Mouse (Mus musculus): ENCODE results near the gene Cryaa. TPM values are rescaled to one million over a fixed set of nuclear protein-coding genes. Genes with fewer than 3 reads are reported as not detected.
A peak's percentile ranks its signal among the peaks of the same experiment; 100 is the strongest.

Cryaa gene
- polyA plus RNA-seq, 1 experiment from 2014 or later: not detected

GRCm38 (mm10) chr17:31685514-31686224 is 8.1 kb downstream of the Cryaa start:
- H3K4me2 ChIP-seq (ENCODE audit: low read length): peak overlapping the region; percentile 34
- no peak overlapping the region for H3K4me3 ChIP-seq (ENCODE audit: control insufficient read depth in 1 of 2, insufficient read depth in 1 of 2, low read depth in 1 of 2, low read length in 2 of 2)
- H3K27me3 ChIP-seq (ENCODE audit: control insufficient read depth, insufficient read depth, low read length): 0 out of 2 replicates have a peak, but pooled peaks cover 3% of the 10 kb centered on the region
- no peak; the same call in 1 of the 2 replicates for ATAC-seq (ENCODE audit: insufficient number of reproducible peaks, insufficient read depth, low FRiP score, low read depth)
- H3K9ac ChIP-seq (ENCODE audit: low read length): peak overlapping the region; percentile 63
- H3K4me1 ChIP-seq (ENCODE audit: control insufficient read depth in 2 of 2, insufficient read depth in 2 of 2, low read length in 2 of 2): peaks cover 10 to 11% of the 10 kb centered on the region in 2 experiments
- WGBS: 11% methylated on average over 17 of the region's 17 CpGs
- no peaks in the 10 kb centered on the region for H3K9me3 ChIP-seq (ENCODE audit: control insufficient read depth, low read length)
- H3K36me3 ChIP-seq (ENCODE audit: control insufficient read depth, insufficient read depth, low read length): no peaks in the 10 kb centered on the region
- H3K27ac ChIP-seq (replicated peaks in 1 of 2; ENCODE audit: control insufficient read depth in 1 of 2, insufficient read depth in 1 of 2, low read depth in 2 of 2, low read length in 2 of 2): peak overlapping the region; percentile 87 to 92

DNA sequence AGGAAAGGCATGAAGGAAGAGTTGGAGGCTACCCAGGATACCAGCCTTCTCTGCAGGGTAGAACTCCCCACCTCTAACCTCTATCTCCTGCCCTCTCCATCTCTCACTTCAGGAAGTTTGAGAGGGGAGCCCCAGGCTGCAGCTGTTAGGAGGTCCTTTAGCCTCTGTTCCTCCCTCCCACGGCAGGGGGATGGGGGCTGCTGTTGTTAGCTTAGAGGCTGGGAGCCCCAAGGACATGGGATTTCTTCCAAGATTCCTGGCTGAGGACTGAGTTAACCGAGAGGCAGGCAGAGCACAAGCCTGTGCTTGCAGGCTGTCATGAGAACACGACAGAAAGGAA is 8.6 kb downstream of the Cryaa start:
- Histone ChIP-seq H3K4me2 (ENCODE audit: low read length) (peak overlapping the region; percentile 34; the same call in 1 of the 2 replicates), H3K9ac (ENCODE audit: low read length) (peak overlapping the region; percentile 63)

DNA sequence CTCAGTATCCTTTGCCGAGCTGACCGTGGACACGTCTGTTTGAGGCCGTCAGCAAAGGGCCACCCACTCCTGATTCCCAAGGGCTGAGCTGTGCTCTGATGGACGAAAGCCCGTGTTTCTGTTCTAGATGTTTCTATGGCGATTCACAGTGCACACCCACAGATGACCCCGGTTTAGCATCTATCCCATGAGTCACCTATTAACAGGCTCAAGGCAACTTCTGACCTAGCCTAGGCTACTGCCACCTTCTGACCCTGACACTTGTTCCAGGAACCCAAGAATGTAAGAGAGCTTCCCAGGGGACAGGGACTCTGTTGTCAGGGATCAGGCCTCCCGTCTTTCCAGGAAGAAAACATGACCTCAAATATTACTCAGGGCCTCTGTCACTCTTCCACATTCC is 10.5 kb downstream of the Cryaa start:
- 76% methylated on average over 9 of the region's 9 CpGs for WGBS
- Histone ChIP-seq H3K27me3 (ENCODE audit: control insufficient read depth, insufficient read depth, low read length) (0 out of 2 replicates have a peak, but pooled peaks cover 3% of the 10 kb centered on the region), H3K4me3 (ENCODE audit: control insufficient read depth in 1 of 2, insufficient read depth in 1 of 2, low read depth in 1 of 2, low read length in 2 of 2) (no peak overlapping the region), H3K4me2 (ENCODE audit: low read length) (no peak overlapping the region), H3K4me1 (ENCODE audit: control insufficient read depth in 2 of 2, insufficient read depth in 2 of 2, low read length in 2 of 2) (peaks cover 16 to 19% of the 10 kb centered on the region in 2 experiments), H3K27ac (replicated peaks in 1 of 2; ENCODE audit: control insufficient read depth in 1 of 2, insufficient read depth in 1 of 2, low read depth in 2 of 2, low read length in 2 of 2) (no peak overlapping the region), H3K9ac (ENCODE audit: low read length) (no peak overlapping the region), H3K9me3 (ENCODE audit: control insufficient read depth, low read length) (no peaks in the 10 kb centered on the region), H3K36me3 (ENCODE audit: control insufficient read depth, insufficient read depth, low read length) (no peaks in the 10 kb centered on the region)
- ATAC-seq (ENCODE audit: insufficient number of reproducible peaks, insufficient read depth, low FRiP score, low read depth): no peak

More for the DNA sequence above, 8.6 kb downstream of the Cryaa start:
- Histone ChIP-seq H3K4me3 (ENCODE audit: control insufficient read depth in 1 of 2, insufficient read depth in 1 of 2, low read depth in 1 of 2, low read length in 2 of 2) (no peak overlapping the region), H3K27ac (replicated peaks in 1 of 2; ENCODE audit: control insufficient read depth in 1 of 2, insufficient read depth in 1 of 2, low read depth in 2 of 2, low read length in 2 of 2) (peak overlapping the region; percentile 87 to 92), H3K27me3 (ENCODE audit: control insufficient read depth, insufficient read depth, low read length) (0 out of 2 replicates have a peak, but pooled peaks cover 3% of the 10 kb centered on the region), H3K36me3 (ENCODE audit: control insufficient read depth, insufficient read depth, low read length) (no peaks in the 10 kb centered on the region), H3K9me3 (ENCODE audit: control insufficient read depth, low read length) (no peaks in the 10 kb centered on the region), H3K4me1 (ENCODE audit: control insufficient read depth in 2 of 2, insufficient read depth in 2 of 2, low read length in 2 of 2) (peaks cover 10 to 11% of the 10 kb centered on the region in 2 experiments)
- 24% methylated on average over 3 of the region's 3 CpGs for WGBS
- ATAC-seq (ENCODE audit: insufficient number of reproducible peaks, insufficient read depth, low FRiP score, low read depth): no peak

DNA sequence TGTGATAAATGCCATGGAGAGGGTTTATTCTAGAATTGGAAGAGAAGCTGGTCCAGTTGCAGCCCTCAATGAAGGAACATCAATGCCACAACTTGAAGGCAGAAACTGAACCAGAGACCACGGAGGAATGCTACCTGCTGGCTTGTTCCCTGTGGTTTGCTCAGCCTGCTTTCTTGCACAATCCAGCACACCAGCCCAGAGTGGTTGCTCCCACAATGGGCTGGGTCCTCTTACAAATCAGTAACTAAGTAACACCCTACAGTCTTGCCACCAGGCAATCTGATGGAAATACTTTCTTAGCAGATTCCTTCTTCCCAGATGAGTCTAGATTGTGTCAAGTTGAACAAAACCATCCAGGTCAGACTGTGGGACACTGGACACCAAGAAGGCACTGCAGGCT is 12.0 kb downstream of the Cryaa start:
- Histone ChIP-seq H3K27ac (replicated peaks in 1 of 2; ENCODE audit: control insufficient read depth in 1 of 2, insufficient read depth in 1 of 2, low read depth in 2 of 2, low read length in 2 of 2) (no peak overlapping the region), H3K36me3 (ENCODE audit: control insufficient read depth, insufficient read depth, low read length) (no peaks in the 10 kb centered on the region), H3K9me3 (ENCODE audit: control insufficient read depth, low read length) (no peaks in the 10 kb centered on the region), H3K4me2 (ENCODE audit: low read length) (no peak overlapping the region), H3K4me1 (ENCODE audit: control insufficient read depth in 2 of 2, insufficient read depth in 2 of 2, low read length in 2 of 2) (peaks cover 24 to 27% of the 10 kb centered on the region in 2 experiments), H3K4me3 (ENCODE audit: control insufficient read depth in 1 of 2, insufficient read depth in 1 of 2, low read depth in 1 of 2, low read length in 2 of 2) (no peak overlapping the region), H3K9ac (ENCODE audit: low read length) (no peak overlapping the region), H3K27me3 (ENCODE audit: control insufficient read depth, insufficient read depth, low read length) (no peaks in the 10 kb centered on the region)
- ATAC-seq (ENCODE audit: insufficient number of reproducible peaks, insufficient read depth, low FRiP score, low read depth): no peak
- WGBS: 68% methylated on average over 1 of the region's 1 CpGs

DNA sequence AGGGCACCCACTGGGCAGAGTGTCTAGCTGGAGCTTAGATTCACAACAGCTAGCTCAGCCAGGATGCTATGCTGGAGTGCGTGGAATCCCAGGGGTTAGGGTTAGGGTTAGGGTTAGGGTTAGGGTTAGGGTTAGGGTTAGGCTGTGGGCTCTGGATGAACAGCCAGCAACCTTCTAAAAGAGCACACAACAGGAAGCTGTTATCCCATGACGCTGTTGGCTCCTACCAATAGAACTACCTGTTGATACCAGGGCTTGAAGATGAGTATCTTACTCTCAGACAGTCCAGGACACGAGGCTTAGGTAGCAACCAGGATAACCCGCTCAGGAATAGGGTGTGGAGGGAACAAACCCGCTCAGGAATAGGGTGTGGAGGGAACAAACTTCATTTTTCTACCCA is 15.3 kb downstream of the Cryaa start:
- Histone ChIP-seq H3K4me2 (ENCODE audit: low read length) (peak overlapping the region; percentile 52), H3K4me1 (ENCODE audit: control insufficient read depth in 2 of 2, insufficient read depth in 2 of 2, low read length in 2 of 2) (peaks cover 14 to 16% of the 10 kb centered on the region in 2 experiments), H3K27me3 (ENCODE audit: control insufficient read depth, insufficient read depth, low read length) (no peaks in the 10 kb centered on the region), H3K27ac (replicated peaks in 1 of 2; ENCODE audit: control insufficient read depth in 1 of 2, insufficient read depth in 1 of 2, low read depth in 2 of 2, low read length in 2 of 2) (peak overlapping the region in 1 of 2 experiments; percentile 35; a peak in 1 of 4 replicates), H3K36me3 (ENCODE audit: control insufficient read depth, insufficient read depth, low read length) (no peaks in the 10 kb centered on the region), H3K4me3 (ENCODE audit: control insufficient read depth in 1 of 2, insufficient read depth in 1 of 2, low read depth in 1 of 2, low read length in 2 of 2) (no peak overlapping the region), H3K9me3 (ENCODE audit: control insufficient read depth, low read length) (no peaks in the 10 kb centered on the region), H3K9ac (ENCODE audit: low read length) (peak overlapping the region; percentile 22; the same call in 1 of the 2 replicates)
- 39% methylated on average over 5 of the region's 5 CpGs for WGBS
- no peak for ATAC-seq (ENCODE audit: insufficient number of reproducible peaks, insufficient read depth, low FRiP score, low read depth)

DNA sequence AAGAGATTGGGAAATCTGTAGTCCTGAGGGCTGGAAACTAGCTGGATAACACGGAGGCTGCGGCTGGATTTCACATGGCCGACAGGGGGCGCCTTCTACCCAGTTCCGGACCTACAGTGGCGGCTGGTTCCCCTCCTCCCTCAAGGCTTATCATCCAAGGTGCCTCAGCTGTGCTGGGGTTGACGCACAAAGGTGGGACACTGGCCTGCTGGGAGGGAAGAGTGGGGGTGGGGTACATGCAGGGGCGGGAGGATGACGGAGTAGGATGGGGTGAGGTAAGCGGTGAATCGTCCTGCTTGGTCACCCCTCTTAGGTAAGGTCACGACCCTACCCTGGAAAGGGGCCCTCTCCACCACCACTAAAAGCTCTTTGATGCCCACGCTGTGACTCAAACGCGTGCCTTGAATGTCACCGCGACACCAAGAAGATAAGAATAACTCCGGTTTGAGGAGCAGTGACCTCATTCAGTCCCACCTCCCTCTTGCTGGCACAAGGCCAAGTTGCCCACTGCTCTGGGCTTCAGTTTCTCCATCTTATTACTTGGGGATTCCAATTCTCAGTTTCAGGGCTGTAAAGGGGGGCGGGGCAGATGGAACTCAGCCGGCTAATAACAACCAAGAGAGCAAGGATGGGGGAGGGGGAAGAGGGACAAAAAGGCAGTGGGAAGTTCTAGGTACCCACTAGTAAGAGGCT is 15.9 kb downstream of the Cryaa start:
- H3K4me3 ChIP-seq (ENCODE audit: control insufficient read depth in 1 of 2, insufficient read depth in 1 of 2, low read depth in 1 of 2, low read length in 2 of 2): no peak overlapping the region
- H3K9ac ChIP-seq (ENCODE audit: low read length): peak overlapping the region; percentile 22; the same call in 1 of the 2 replicates
- H3K9me3 ChIP-seq (ENCODE audit: control insufficient read depth, low read length): no peaks in the 10 kb centered on the region
- 0 out of 2 replicates have a peak, but pooled peaks have one; percentile 19 for ATAC-seq (ENCODE audit: insufficient number of reproducible peaks, insufficient read depth, low FRiP score, low read depth)
- peak overlapping the region in 1 of 2 experiments; percentile 35; a peak in 1 of 4 replicates for H3K27ac ChIP-seq (replicated peaks in 1 of 2; ENCODE audit: control insufficient read depth in 1 of 2, insufficient read depth in 1 of 2, low read depth in 2 of 2, low read length in 2 of 2)
- H3K27me3 ChIP-seq (ENCODE audit: control insufficient read depth, insufficient read depth, low read length): no peaks in the 10 kb centered on the region
- H3K36me3 ChIP-seq (ENCODE audit: control insufficient read depth, insufficient read depth, low read length): no peaks in the 10 kb centered on the region
- 1% methylated on average over 20 of the region's 20 CpGs for WGBS
- peak overlapping the region; percentile 52 for H3K4me2 ChIP-seq (ENCODE audit: low read length)
- peaks cover 14 to 16% of the 10 kb centered on the region in 2 experiments for H3K4me1 ChIP-seq (ENCODE audit: control insufficient read depth in 2 of 2, insufficient read depth in 2 of 2, low read length in 2 of 2)

DNA sequence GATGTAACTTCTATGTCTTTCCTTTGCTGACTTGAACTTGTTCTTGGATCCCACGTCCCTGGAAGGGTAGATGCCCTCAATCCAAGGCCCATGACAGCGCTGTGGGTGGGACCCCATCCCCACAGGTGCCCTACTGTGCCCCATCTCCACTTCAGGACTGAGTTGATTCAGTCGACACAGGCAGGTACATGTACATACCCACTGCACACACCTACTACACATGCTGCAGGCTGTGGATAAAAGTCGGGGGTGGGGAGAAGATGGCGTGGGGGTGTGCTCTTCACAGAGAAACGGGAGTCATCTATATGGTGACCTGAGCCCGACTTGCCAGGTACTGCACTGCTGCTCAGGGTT is 16.4 kb downstream of the Cryaa start:
- H3K9me3 ChIP-seq (ENCODE audit: control insufficient read depth, low read length): no peaks in the 10 kb centered on the region
- WGBS: 67% methylated on average over 7 of the region's 7 CpGs
- no peak for ATAC-seq (ENCODE audit: insufficient number of reproducible peaks, insufficient read depth, low FRiP score, low read depth)
- no peak overlapping the region for H3K27ac ChIP-seq (replicated peaks in 1 of 2; ENCODE audit: control insufficient read depth in 1 of 2, insufficient read depth in 1 of 2, low read depth in 2 of 2, low read length in 2 of 2)
- H3K27me3 ChIP-seq (ENCODE audit: control insufficient read depth, insufficient read depth, low read length): no peaks in the 10 kb centered on the region
- no peak overlapping the region for H3K4me3 ChIP-seq (ENCODE audit: control insufficient read depth in 1 of 2, insufficient read depth in 1 of 2, low read depth in 1 of 2, low read length in 2 of 2)
- no peak overlapping the region for H3K4me2 ChIP-seq (ENCODE audit: low read length)
- peaks cover 14 to 16% of the 10 kb centered on the region in 2 experiments for H3K4me1 ChIP-seq (ENCODE audit: control insufficient read depth in 2 of 2, insufficient read depth in 2 of 2, low read length in 2 of 2)
- H3K9ac ChIP-seq (ENCODE audit: low read length): no peak overlapping the region
- no peaks in the 10 kb centered on the region for H3K36me3 ChIP-seq (ENCODE audit: control insufficient read depth, insufficient read depth, low read length)
